In the genomic region with DNA sequence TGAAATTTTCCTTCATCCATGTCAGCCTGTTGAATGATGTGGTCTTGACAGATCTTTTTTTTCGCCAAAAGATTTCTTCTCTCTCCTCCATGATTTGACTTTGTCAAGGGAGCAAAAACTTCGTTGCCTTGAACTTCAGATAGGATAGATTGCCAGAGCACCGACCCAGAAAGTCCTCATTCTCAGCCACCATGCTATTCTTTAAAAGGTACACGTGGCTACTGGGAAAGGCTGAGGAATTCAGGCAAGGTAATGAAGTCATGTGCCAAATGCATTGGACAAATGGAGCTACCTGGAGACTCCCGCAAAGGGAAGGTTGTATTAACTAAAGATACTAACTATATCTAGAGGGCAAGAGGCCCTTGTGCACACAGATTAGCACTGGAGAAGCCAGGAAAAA, we compare ENCODE assay signal across 31 mouse cellular contexts. TPM values are rescaled to one million over a fixed set of nuclear protein-coding genes. Genes with fewer than 3 reads are reported as not detected.
DNase-seq lines count a peak whose midpoint lies in the region; ATAC-seq and TF ChIP-seq lines count a peak whose summit lies in the region.
"Had no signal": no experiment of that assay in that cellular context is flagged by ENCODE, and none has a peak within 500 bp of the region (broad histone marks: within the 10 kb centered on the region; RNA-seq: fewer than 3 reads in every experiment).

No protein-coding gene starts in this region.

- DNase-seq in kidney, adult 11 months: peak; percentile 53
- peak; percentile 75 for DNase-seq in kidney, adult 9 months
- DNase-seq in kidney, postnatal 4 days: no peak
- peak; percentile 2 for DNase-seq in limb, embryonic 11.5 days (ENCODE audit: low spot score)
- DNase-seq in limb, embryonic 10.5 days (ENCODE audit: low spot score): no peak
- DNase-seq in liver, postnatal 0 days: no peak
- no peak for DNase-seq in liver, embryonic 11.5 days (ENCODE audit: low spot score)
- DNase-seq: adrenal gland, postnatal 10 days; adrenal gland, postnatal 36 days; B cell, adult 2 months; cerebellum, adult 18-20 months; cerebellum, adult 9-10 months; cerebellum, postnatal 14 days; gastrocnemius, postnatal 10 days; gastrocnemius, postnatal 36 days; heart, adult 2 months; heart, postnatal 14 days; heart, postnatal 4 days had no signal

- TF ChIP-seq CTCF in liver, postnatal 0 days (IDR thresholded peaks at IDR 0.05; ENCODE audit: low read depth): no peak

- H3K9me3 ChIP-seq in kidney, embryonic 16.5 days (ENCODE audit: low read length): no peaks in the 10 kb centered on the region
- H3K9me3 ChIP-seq in limb, embryonic 11.5 days (ENCODE audit: control insufficient read depth, low read length): no peaks in the 10 kb centered on the region
- H3K9me3 ChIP-seq in limb, embryonic 10.5 days (replicated peaks): no peaks in the 10 kb centered on the region
- H3K9me3 ChIP-seq in liver, postnatal 0 days (ENCODE audit: low read length): no peaks in the 10 kb centered on the region
- H3K9me3 ChIP-seq in liver, embryonic 11.5 days (ENCODE audit: control insufficient read depth, low read length): no peaks in the 10 kb centered on the region
- H3K9me3 ChIP-seq: forebrain, embryonic 10.5 days; forebrain, embryonic 13.5 days; G1E; heart, embryonic 10.5 days; heart, embryonic 13.5 days had no signal

- no peak overlapping the region for H3K4me2 ChIP-seq in kidney, embryonic 16.5 days (replicated peaks; ENCODE audit: low read depth, low read length)
- no peak overlapping the region for H3K4me2 ChIP-seq in limb, embryonic 11.5 days (ENCODE audit: low read depth, severe bottlenecking)
- H3K4me2 ChIP-seq in liver, postnatal 0 days (ENCODE audit: low read depth, low read length): no peak overlapping the region
- no peak overlapping the region for H3K4me2 ChIP-seq in liver, embryonic 11.5 days
- H3K4me2 ChIP-seq: forebrain, embryonic 13.5 days; heart, embryonic 13.5 days had no signal

- no peaks in the 10 kb centered on the region for H3K36me3 ChIP-seq in kidney, embryonic 16.5 days (ENCODE audit: insufficient read depth, low read length)
- H3K36me3 ChIP-seq in limb, embryonic 11.5 days (ENCODE audit: control insufficient read depth, insufficient read depth, low read length): no peaks in the 10 kb centered on the region
- no peaks in the 10 kb centered on the region for H3K36me3 ChIP-seq in limb, embryonic 10.5 days
- H3K36me3 ChIP-seq in liver, postnatal 0 days (replicated peaks; ENCODE audit: insufficient read depth, low read length): no peaks in the 10 kb centered on the region
- no peaks in the 10 kb centered on the region for H3K36me3 ChIP-seq in liver, embryonic 11.5 days (ENCODE audit: control insufficient read depth, insufficient read depth, low read length)
- H3K36me3 ChIP-seq: forebrain, embryonic 10.5 days; G1E; heart, embryonic 10.5 days; heart, embryonic 13.5 days had no signal

- H3K4me1 ChIP-seq in kidney, embryonic 16.5 days (ENCODE audit: insufficient read depth, low read length): 0 out of 2 replicates have a peak, but pooled peaks cover 4% of the 10 kb centered on the region
- H3K4me1 ChIP-seq in limb, embryonic 11.5 days (ENCODE audit: control insufficient read depth, insufficient read depth, low read length): no peaks in the 10 kb centered on the region
- no peaks in the 10 kb centered on the region; the same call in 1 of the 2 replicates for H3K4me1 ChIP-seq in limb, embryonic 10.5 days
- H3K4me1 ChIP-seq in liver, postnatal 0 days (ENCODE audit: insufficient read depth): peaks cover 2% of the 10 kb centered on the region; the same call in 1 of the 2 replicates
- H3K4me1 ChIP-seq in liver, embryonic 11.5 days (replicated peaks; ENCODE audit: control insufficient read depth, insufficient read depth, low read length): no peaks in the 10 kb centered on the region
- H3K4me1 ChIP-seq: forebrain, embryonic 13.5 days had no signal

- 73% methylated on average over 5 of the region's 5 CpGs for WGBS in kidney, embryonic 16.5 days
- WGBS in limb, embryonic 11.5 days: 88% methylated on average over 5 of the region's 5 CpGs
- WGBS in limb, embryonic 10.5 days: 85% methylated on average over 5 of the region's 5 CpGs
- WGBS in liver, postnatal 0 days (ENCODE audit: insufficient replicate concordance): 67% methylated on average over 5 of the region's 5 CpGs
- WGBS in liver, embryonic 11.5 days: 76% methylated on average over 5 of the region's 5 CpGs

- no peak overlapping the region for H3K9ac ChIP-seq in kidney, embryonic 16.5 days (replicated peaks; ENCODE audit: low read length)
- H3K9ac ChIP-seq in limb, embryonic 11.5 days (ENCODE audit: low read length): no peak overlapping the region
- no peak overlapping the region for H3K9ac ChIP-seq in liver, postnatal 0 days (replicated peaks)
- H3K9ac ChIP-seq in liver, embryonic 11.5 days (ENCODE audit: low read depth, low read length): no peak overlapping the region
- H3K9ac ChIP-seq: forebrain, embryonic 13.5 days; heart, embryonic 13.5 days had no signal

- no peak for TF ChIP-seq EP300 in liver, postnatal 0 days (IDR thresholded peaks at IDR 0.05; ENCODE audit: low read depth)

- no peaks in the 10 kb centered on the region for H3K27me3 ChIP-seq in kidney, embryonic 16.5 days (ENCODE audit: insufficient read depth, low read length)
- no peaks in the 10 kb centered on the region for H3K27me3 ChIP-seq in limb, embryonic 11.5 days (ENCODE audit: control insufficient read depth, insufficient read depth, low read length)
- H3K27me3 ChIP-seq in limb, embryonic 10.5 days (ENCODE audit: low read depth, poor library complexity, severe bottlenecking): no peaks in the 10 kb centered on the region
- no peaks in the 10 kb centered on the region for H3K27me3 ChIP-seq in liver, postnatal 0 days (ENCODE audit: insufficient read depth, low read length)
- H3K27me3 ChIP-seq in liver, embryonic 11.5 days (replicated peaks; ENCODE audit: control insufficient read depth, insufficient read depth, low read length): no peaks in the 10 kb centered on the region
- H3K27me3 ChIP-seq: CH12.LX; forebrain, embryonic 13.5 days; heart, embryonic 13.5 days; Patski had no signal

- H3K27ac ChIP-seq in kidney, embryonic 16.5 days (ENCODE audit: low read length): no peak overlapping the region
- no peak overlapping the region for H3K27ac ChIP-seq in limb, embryonic 11.5 days (replicated peaks; ENCODE audit: low read depth, low read length)
- no peak overlapping the region; the same call in 1 of the 2 replicates for H3K27ac ChIP-seq in limb, embryonic 10.5 days
- H3K27ac ChIP-seq in liver, postnatal 0 days (ENCODE audit: low read depth): peak overlapping the region; percentile 83
- no peak overlapping the region for H3K27ac ChIP-seq in liver, embryonic 11.5 days (ENCODE audit: low read depth, low read length)
- H3K27ac ChIP-seq: forebrain, embryonic 10.5 days; forebrain, embryonic 13.5 days; heart, adult 2 months; heart, embryonic 10.5 days; heart, embryonic 13.5 days had no signal

- no peak for ATAC-seq in kidney, embryonic 16.5 days (ENCODE audit: low FRiP score, low TSS enrichment)
- no peak for ATAC-seq in limb, embryonic 11.5 days (ENCODE audit: insufficient number of reproducible peaks, low FRiP score, low TSS enrichment, low read depth)
- no peak for ATAC-seq in liver, postnatal 0 days
- no peak for ATAC-seq in liver, embryonic 11.5 days (replicated peaks; ENCODE audit: low FRiP score)
- ATAC-seq: forebrain, embryonic 13.5 days; forebrain, embryonic 16.5 days; Patski had no signal

- no peak overlapping the region for H3K4me3 ChIP-seq in kidney, embryonic 16.5 days (ENCODE audit: low read length)
- no peak overlapping the region for H3K4me3 ChIP-seq in limb, embryonic 11.5 days (ENCODE audit: low read depth, low read length)
- H3K4me3 ChIP-seq in limb, embryonic 10.5 days: no peak overlapping the region
- no peak overlapping the region for H3K4me3 ChIP-seq in liver, postnatal 0 days (ENCODE audit: low read depth, low read length)
- no peak overlapping the region for H3K4me3 ChIP-seq in liver, embryonic 11.5 days (ENCODE audit: low read depth, low read length)
- H3K4me3 ChIP-seq: forebrain, embryonic 10.5 days; forebrain, embryonic 13.5 days; heart, adult 2 months; heart, embryonic 10.5 days; heart, embryonic 13.5 days had no signal

RNA-seq across cellular contexts. Expression of a gene that starts 8.8 kb away (rescaled TPM):
- polyA plus RNA-seq in kidney, embryonic 16.5 days (2015; fragmentation: Nextera tagmentation; extraction: Ambion mirVana): 1.2 and 1.4 TPM in 2 replicates
- polyA plus RNA-seq in limb, embryonic 11.5 days (2014; fragmentation: Nextera tagmentation; extraction: Ambion mirVana): not detected in 2 replicates
- not detected in 2 replicates for polyA plus RNA-seq in limb, embryonic 10.5 days (2016; fragmentation: Nextera tagmentation; extraction: Ambion mirVana)
- 74.3 and 79.1 TPM in 2 replicates for polyA plus RNA-seq in liver, postnatal 0 days (2015; fragmentation: Nextera tagmentation; extraction: Ambion mirVana)
- 0.15 and 0.26 TPM in 2 replicates for polyA plus RNA-seq in liver, embryonic 11.5 days (2014; fragmentation: Nextera tagmentation; extraction: Ambion mirVana)
- polyA plus RNA-seq: embryonic facial prominence, embryonic 11.5 days; embryonic facial prominence, embryonic 14.5 days; forebrain, embryonic 10.5 days; forebrain, embryonic 13.5 days; forebrain, embryonic 16.5 days; G1E; heart, adult 2 months; heart, embryonic 10.5 days; heart, embryonic 13.5 days; heart, embryonic 16.5 days; hindbrain, embryonic 11.5 days; Patski had no signal

Comparison
In these comparisons a context has a peak if more than half of its experiments do, and no peak if none do; other contexts are left out.
1. DNase-seq: peak in kidney, adult 11 months (single experiment), kidney, adult 9 months (single experiment) and limb, embryonic 11.5 days (single experiment); none in kidney, postnatal 4 days (0 of 2), limb, embryonic 10.5 days (single experiment), liver, postnatal 0 days (single experiment) and liver, embryonic 11.5 days (single experiment).
2. RNA of a gene that starts 8.8 kb away (polyA plus RNA-seq): 74.3 to 79.1 TPM in liver, postnatal 0 days; 1.2 to 1.4 TPM in kidney, embryonic 16.5 days, 0.15 to 0.26 TPM in liver, embryonic 11.5 days, not detected in limb, embryonic 11.5 days and not detected in limb, embryonic 10.5 days; every median in the first group is over 10 times any median in the second.